Mouse (Mus musculus) C2C12 (cell line): ENCODE measurements around the gene 4930432M17Rik. TPM values are rescaled to one million over a fixed set of nuclear protein-coding genes. Genes with fewer than 3 reads are reported as not detected.

ENCODE experiments used
- H3K27me3 ChIP-seq: one replicate; pipeline ENCODE4 v1.6.1; 2011; ENCODE audit not compliant: control insufficient read depth, insufficient read depth, insufficient read length
- H3K36me3 ChIP-seq: one replicate; pipeline ENCODE4 v1.6.1; 2011; ENCODE audit not compliant: control insufficient read depth, insufficient read depth
- H3K4me3 ChIP-seq: one replicate; pipeline ENCODE4 v1.5.1; 2011; ENCODE audit warnings: mild to moderate bottlenecking, control low read depth; ENCODE audit not compliant: poor library complexity, insufficient read depth, severe bottlenecking
- H3K79me2 ChIP-seq: one replicate; pipeline ENCODE4 v1.6.1; 2011; ENCODE audit not compliant: control insufficient read depth, insufficient read depth
- H3K79me3 ChIP-seq: one replicate; pipeline ENCODE4 v1.6.1; 2011; ENCODE audit warnings: low read depth, control low read depth
- H3ac ChIP-seq: one replicate; pipeline ENCODE3; 2011; ENCODE audit warnings: low read depth; ENCODE audit not compliant: control insufficient read depth, insufficient read length
- CEBPB ChIP-seq: IDR thresholded peaks from one replicate; pipeline ENCODE4 v1.6.1; 2011; ENCODE audit warnings: low read depth, mild to moderate bottlenecking, control low read depth, moderate library complexity
- CTCF ChIP-seq: IDR thresholded peaks from one replicate; pipeline ENCODE4 v1.5.1; 2011; ENCODE audit not compliant: control insufficient read depth, insufficient read depth, insufficient read length
- FOSL1 ChIP-seq: IDR thresholded peaks from one replicate; pipeline ENCODE4 v1.8.0; 2011; ENCODE audit warnings: mild to moderate bottlenecking, low read length; ENCODE audit not compliant: poor library complexity, insufficient read depth, severe bottlenecking
- MAX ChIP-seq: IDR thresholded peaks from one replicate; pipeline ENCODE4 v1.6.1; 2011; ENCODE audit warnings: mild to moderate bottlenecking, control low read depth
- MYOD1 ChIP-seq: IDR thresholded peaks from one replicate; pipeline ENCODE4 v1.6.1; 2011; ENCODE audit warnings: low read depth; ENCODE audit not compliant: control insufficient read depth, insufficient read length
- MYOG ChIP-seq: IDR thresholded peaks from one replicate; pipeline ENCODE4 v1.6.1; 2011; ENCODE audit not compliant: control insufficient read depth, insufficient read length; ENCODE audit errors: extremely low read depth
- USF1 ChIP-seq: IDR thresholded peaks from one replicate; pipeline ENCODE4 v1.6.1; 2011; ENCODE audit warnings: low read depth, mild to moderate bottlenecking, control low read depth, moderate library complexity
- polyA plus RNA-seq: library from polyadenylated mRNA; unstranded; fragments of >200 nt; fragmentation: generic; extraction: Trizol; gene quantifications from one replicate; pipeline ENCODE4 v1.2.1, GENCODE M21; 2012; ENCODE audit warnings: missing spikeins

The 4930432M17Rik gene
- polyA plus RNA-seq, 1 experiment: not detected

- Histone ChIP-seq H3K36me3 (no peaks in the 10 kb centered on the region), H3K79me2 (no peaks in the 10 kb centered on the region), H3K79me3 (no peaks in the 10 kb centered on the region), H3ac (no peak overlapping the region), H3K27me3 (no peaks in the 10 kb centered on the region), H3K4me3 (no peak overlapping the region)
- TF ChIP-seq MAX (no peak), FOSL1 (no peak), USF1 (no peak), CTCF (no peak), MYOG (no peak), CEBPB (no peak), MYOD1 (no peak)
These were observed 27.3 kb upstream of the 4930432M17Rik start for GRCm38 (mm10) chr3:121643236-121643635.

GRCm38 (mm10) chr3:121645447-121645846, 25.1 kb upstream of the 4930432M17Rik start:
- no peaks in the 10 kb centered on the region for H3K79me2 ChIP-seq
- TF ChIP-seq FOSL1 (no peak), USF1 (no peak), CTCF (no peak), MYOG (no peak), MAX (no peak), CEBPB (no peak), MYOD1 (no peak)
- no peaks in the 10 kb centered on the region for H3K36me3 ChIP-seq
- H3K79me3 ChIP-seq: no peaks in the 10 kb centered on the region
- no peaks in the 10 kb centered on the region for H3K27me3 ChIP-seq
- H3ac ChIP-seq: no peak overlapping the region
- H3K4me3 ChIP-seq: no peak overlapping the region

GRCm38 (mm10) chr3:121646364-121647048, 24.1 kb upstream of the 4930432M17Rik start:
- Histone ChIP-seq H3ac (no peak overlapping the region), H3K36me3 (no peaks in the 10 kb centered on the region), H3K79me2 (no peaks in the 10 kb centered on the region), H3K79me3 (no peaks in the 10 kb centered on the region), H3K4me3 (no peak overlapping the region), H3K27me3 (no peaks in the 10 kb centered on the region)
- TF ChIP-seq FOSL1 (no peak), MYOG (no peak), USF1 (no peak), CEBPB (no peak), CTCF (no peak), MAX (no peak), MYOD1 (no peak)

GRCm38 (mm10) chr3:121648238-121648778, 22.3 kb upstream of the 4930432M17Rik start:
- Histone ChIP-seq H3K79me3 (no peaks in the 10 kb centered on the region), H3ac (no peak overlapping the region), H3K4me3 (no peak overlapping the region), H3K27me3 (no peaks in the 10 kb centered on the region), H3K36me3 (no peaks in the 10 kb centered on the region), H3K79me2 (no peaks in the 10 kb centered on the region)
- TF ChIP-seq MAX: no peak
- no peak for TF ChIP-seq FOSL1
- no peak for TF ChIP-seq CEBPB
- no peak for TF ChIP-seq CTCF
- no peak for TF ChIP-seq MYOD1

- Histone ChIP-seq H3K79me2 (no peaks in the 10 kb centered on the region), H3ac (peak overlapping the region; percentile 4), H3K36me3 (no peaks in the 10 kb centered on the region), H3K79me3 (no peaks in the 10 kb centered on the region), H3K4me3 (no peak overlapping the region), H3K27me3 (no peaks in the 10 kb centered on the region)
- TF ChIP-seq MYOD1 (no peak), MYOG (no peak)
These were observed 20.4 kb upstream of the 4930432M17Rik start for GRCm38 (mm10) chr3:121650052-121650671.

- Histone ChIP-seq H3K79me2 (no peaks in the 10 kb centered on the region), H3ac (no peak overlapping the region)
These were observed 18.9 kb upstream of the 4930432M17Rik start for GRCm38 (mm10) chr3:121651710-121652109.

More at GRCm38 (mm10) chr3:121651710-121652109, 18.9 kb upstream of the 4930432M17Rik start:
- H3K79me3 ChIP-seq: no peaks in the 10 kb centered on the region
- TF ChIP-seq MYOG: no peak
- no peak for TF ChIP-seq CEBPB
- no peak for TF ChIP-seq MYOD1
- no peak for TF ChIP-seq MAX
- no peak for TF ChIP-seq FOSL1
- no peak for TF ChIP-seq USF1
- no peak for TF ChIP-seq CTCF
- no peaks in the 10 kb centered on the region for H3K36me3 ChIP-seq
- no peaks in the 10 kb centered on the region for H3K27me3 ChIP-seq
- no peak overlapping the region for H3K4me3 ChIP-seq
